Mouse (Mus musculus): ENCODE measurements around the gene Plcb1. TPM values are rescaled to one million over a fixed set of nuclear protein-coding genes. Genes with fewer than 3 reads are reported as not detected.

The Plcb1 gene
- polyA plus RNA-seq, 1 experiment from 2014 or later, result 3.2 TPM

DNA sequence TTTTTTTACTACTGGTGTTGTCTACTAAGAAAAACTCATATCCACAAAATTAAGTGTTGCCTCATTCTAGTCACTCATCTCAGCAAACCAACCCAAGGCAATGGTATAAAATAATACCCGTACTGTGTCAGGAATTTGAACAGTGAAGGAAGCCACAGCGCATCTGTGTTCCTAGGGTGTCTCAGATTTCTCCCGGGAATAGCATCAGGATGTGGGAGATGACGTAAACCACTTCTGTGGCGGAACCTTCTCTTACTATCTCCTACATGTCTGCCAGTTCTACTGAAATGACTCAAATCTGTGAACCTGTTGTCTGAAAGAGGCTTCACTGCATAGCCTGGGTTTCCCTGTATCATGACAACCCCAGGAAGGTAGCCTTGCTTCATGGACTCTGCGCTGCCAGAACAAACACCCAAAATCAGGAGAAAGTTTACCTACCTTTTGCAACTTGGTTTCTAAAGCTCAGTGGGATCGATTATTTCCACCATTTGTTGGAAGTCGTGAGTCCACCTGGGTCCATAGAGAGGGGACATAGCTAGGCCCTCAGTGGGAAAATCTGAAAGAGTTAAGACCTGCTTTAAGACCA, 510.4 kb downstream of the Plcb1 start:
- Histone ChIP-seq H3K27me3 (ENCODE audit: control insufficient read depth, insufficient read depth, low read length) (no peaks in the 10 kb centered on the region), H3K9me3 (replicated peaks; ENCODE audit: control insufficient read depth, low read length) (no peaks in the 10 kb centered on the region), H3K4me3 (ENCODE audit: low read length) (no peak overlapping the region), H3K36me3 (ENCODE audit: control insufficient read depth, insufficient read depth) (no peaks in the 10 kb centered on the region), H3K27ac (ENCODE audit: low read length) (no peak overlapping the region), H3K9ac (ENCODE audit: low read length) (no peak overlapping the region), H3K4me2 (ENCODE audit: low read depth, low read length) (no peak overlapping the region), H3K4me1 (ENCODE audit: control insufficient read depth, insufficient read depth, low read length) (no peaks in the 10 kb centered on the region)
- ATAC-seq (replicated peaks; ENCODE audit: extremely low read depth, insufficient read depth, low FRiP score), result no peak
- WGBS, result 74% methylated on average over 8 of the region's 8 CpGs

DNA sequence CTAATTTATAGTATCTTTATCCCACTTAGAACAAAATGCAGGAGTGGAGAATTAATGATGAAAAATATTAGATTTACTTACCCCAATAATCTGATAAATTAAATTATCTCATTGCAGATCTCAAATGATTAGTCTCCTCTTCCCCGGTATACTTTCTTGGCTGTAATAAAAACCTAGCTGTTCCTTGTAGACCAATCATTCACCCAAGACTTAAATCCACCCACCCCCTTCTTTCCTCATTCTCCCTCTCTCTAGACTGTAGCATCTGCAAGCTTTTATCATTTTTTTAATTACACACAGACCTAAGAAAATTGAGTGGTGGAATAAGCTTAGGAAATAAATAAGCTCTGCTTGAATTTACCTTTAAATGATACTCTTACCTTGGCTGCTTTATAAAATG, 514.6 kb downstream of the Plcb1 start:
- H3K9ac ChIP-seq (ENCODE audit: low read length), result no peak overlapping the region
- no peak for ATAC-seq (replicated peaks; ENCODE audit: extremely low read depth, insufficient read depth, low FRiP score)
- WGBS, result 97% methylated on average over 1 of the region's 1 CpGs
- no peaks in the 10 kb centered on the region for H3K9me3 ChIP-seq (replicated peaks; ENCODE audit: control insufficient read depth, low read length)
- no peaks in the 10 kb centered on the region for H3K4me1 ChIP-seq (ENCODE audit: control insufficient read depth, insufficient read depth, low read length)
- no peaks in the 10 kb centered on the region for H3K36me3 ChIP-seq (ENCODE audit: control insufficient read depth, insufficient read depth)
- no peaks in the 10 kb centered on the region for H3K27me3 ChIP-seq (ENCODE audit: control insufficient read depth, insufficient read depth, low read length)
- no peak overlapping the region for H3K4me2 ChIP-seq (ENCODE audit: low read depth, low read length)
- no peak overlapping the region for H3K4me3 ChIP-seq (ENCODE audit: low read length)
- H3K27ac ChIP-seq (ENCODE audit: low read length), result no peak overlapping the region

DNA sequence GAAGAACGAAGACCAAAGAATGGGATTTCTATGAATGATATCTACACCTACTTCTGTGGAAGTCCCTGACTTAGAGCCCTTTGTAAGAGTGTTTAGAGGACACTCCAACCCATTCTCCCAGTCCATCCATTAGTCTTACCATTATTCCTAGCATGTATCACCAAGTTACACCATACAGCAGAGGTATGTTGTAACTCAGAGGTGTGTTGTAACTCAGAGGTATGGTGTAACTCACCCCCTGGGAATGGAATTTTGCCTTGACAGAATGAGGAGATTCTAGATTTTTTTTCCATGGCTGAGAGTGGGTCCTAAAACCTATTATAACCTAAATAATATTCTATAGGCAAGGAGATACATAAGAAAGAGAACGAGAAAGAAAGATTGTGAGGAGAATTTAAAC, 516.6 kb downstream of the Plcb1 start:
- Histone ChIP-seq H3K9me3 (replicated peaks; ENCODE audit: control insufficient read depth, low read length) (no peaks in the 10 kb centered on the region), H3K4me3 (ENCODE audit: low read length) (no peak overlapping the region), H3K4me2 (ENCODE audit: low read depth, low read length) (no peak overlapping the region), H3K9ac (ENCODE audit: low read length) (no peak overlapping the region), H3K27me3 (ENCODE audit: control insufficient read depth, insufficient read depth, low read length) (no peaks in the 10 kb centered on the region), H3K27ac (ENCODE audit: low read length) (no peak overlapping the region), H3K36me3 (ENCODE audit: control insufficient read depth, insufficient read depth) (no peaks in the 10 kb centered on the region), H3K4me1 (ENCODE audit: control insufficient read depth, insufficient read depth, low read length) (no peaks in the 10 kb centered on the region)
- WGBS, result 80% methylated on average over 2 of the region's 2 CpGs
- no peak for ATAC-seq (replicated peaks; ENCODE audit: extremely low read depth, insufficient read depth, low FRiP score)

DNA sequence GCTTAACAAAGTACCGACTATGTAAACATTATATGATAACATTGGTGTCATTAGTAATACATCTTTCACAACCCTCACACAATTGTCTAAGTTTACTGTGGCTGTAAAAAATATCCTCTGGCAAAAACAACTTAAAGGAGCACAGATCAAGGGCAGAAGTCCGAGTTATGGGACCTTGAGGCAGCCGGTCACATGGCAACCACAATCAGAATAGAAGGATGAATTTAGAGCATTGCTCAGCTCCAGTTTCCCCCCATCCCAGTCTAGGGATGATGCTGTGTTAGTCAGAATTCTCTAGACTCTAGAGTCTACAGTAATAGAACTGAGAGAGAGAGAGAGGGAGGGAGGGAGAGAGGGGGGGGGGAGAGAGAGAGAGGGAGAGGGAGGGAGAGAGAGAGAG, 519.3 kb downstream of the Plcb1 start:
- WGBS, result 75% methylated on average over 3 of the region's 3 CpGs
- Histone ChIP-seq H3K27ac (ENCODE audit: low read length) (no peak overlapping the region), H3K36me3 (ENCODE audit: control insufficient read depth, insufficient read depth) (no peaks in the 10 kb centered on the region), H3K9me3 (replicated peaks; ENCODE audit: control insufficient read depth, low read length) (no peaks in the 10 kb centered on the region), H3K27me3 (ENCODE audit: control insufficient read depth, insufficient read depth, low read length) (no peaks in the 10 kb centered on the region), H3K4me3 (ENCODE audit: low read length) (no peak overlapping the region), H3K4me2 (ENCODE audit: low read depth, low read length) (no peak overlapping the region), H3K9ac (ENCODE audit: low read length) (no peak overlapping the region), H3K4me1 (ENCODE audit: control insufficient read depth, insufficient read depth, low read length) (no peaks in the 10 kb centered on the region)
- ATAC-seq (replicated peaks; ENCODE audit: extremely low read depth, insufficient read depth, low FRiP score), result no peak

DNA sequence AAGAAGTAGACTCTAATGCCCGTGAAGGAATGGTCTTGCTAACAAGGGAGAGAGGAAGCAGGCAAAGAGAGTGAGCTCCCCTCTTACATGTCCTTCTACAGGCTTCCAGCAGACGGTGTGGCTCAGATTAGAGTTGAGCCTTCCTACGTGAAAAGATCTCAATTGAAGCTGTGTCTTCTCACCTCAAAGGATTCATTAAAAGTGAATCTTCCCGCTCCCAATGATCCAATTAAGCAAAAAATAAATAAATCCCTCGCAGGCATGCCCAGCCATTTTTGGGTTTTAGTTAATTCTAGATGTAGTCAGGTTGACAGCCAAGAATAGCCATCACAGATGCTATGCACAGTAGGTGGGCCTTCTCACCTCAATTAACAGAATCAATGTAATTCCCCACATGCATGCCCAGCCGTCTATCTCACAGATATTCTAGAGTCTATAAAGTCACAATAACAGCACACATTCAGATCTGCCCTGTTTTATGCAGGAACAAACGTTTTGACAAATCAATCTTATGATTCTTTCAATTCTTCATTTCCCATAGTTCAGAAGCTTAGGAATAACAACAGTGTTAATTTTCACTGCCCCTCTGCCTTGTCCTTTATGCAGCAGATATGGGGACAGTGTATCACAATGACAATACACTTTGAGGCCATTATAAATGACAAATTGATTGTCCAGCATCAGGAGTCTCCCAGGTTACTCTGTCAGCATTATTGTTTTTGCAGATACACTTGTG, 520.0 kb downstream of the Plcb1 start:
- Histone ChIP-seq H3K36me3 (ENCODE audit: control insufficient read depth, insufficient read depth) (no peaks in the 10 kb centered on the region), H3K27me3 (ENCODE audit: control insufficient read depth, insufficient read depth, low read length) (no peaks in the 10 kb centered on the region), H3K4me2 (ENCODE audit: low read depth, low read length) (no peak overlapping the region), H3K4me3 (ENCODE audit: low read length) (no peak overlapping the region), H3K9ac (ENCODE audit: low read length) (no peak overlapping the region), H3K9me3 (replicated peaks; ENCODE audit: control insufficient read depth, low read length) (no peaks in the 10 kb centered on the region), H3K27ac (ENCODE audit: low read length) (no peak overlapping the region), H3K4me1 (ENCODE audit: control insufficient read depth, insufficient read depth, low read length) (no peaks in the 10 kb centered on the region)
- no peak for ATAC-seq (replicated peaks; ENCODE audit: extremely low read depth, insufficient read depth, low FRiP score)
- WGBS, result 65% methylated on average over 7 of the region's 7 CpGs

DNA sequence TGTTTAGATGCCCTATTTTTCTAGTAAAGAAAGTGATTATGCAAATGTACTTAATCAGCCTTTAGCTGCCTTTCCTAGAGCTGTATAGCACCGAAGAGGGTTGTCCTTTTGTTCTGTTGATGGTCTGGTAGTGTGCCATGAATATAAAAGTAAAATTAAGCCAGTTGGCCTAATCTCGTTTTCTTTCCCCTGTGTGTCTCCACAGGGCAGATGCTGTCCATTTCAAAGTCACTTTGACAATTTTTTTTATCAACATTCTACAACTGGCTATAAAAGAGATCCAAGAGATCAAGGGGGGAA, 520.6 kb downstream of the Plcb1 start:
- no peaks in the 10 kb centered on the region for H3K27me3 ChIP-seq (ENCODE audit: control insufficient read depth, insufficient read depth, low read length)
- WGBS, result 58% methylated on average over 2 of the region's 2 CpGs

DNA sequence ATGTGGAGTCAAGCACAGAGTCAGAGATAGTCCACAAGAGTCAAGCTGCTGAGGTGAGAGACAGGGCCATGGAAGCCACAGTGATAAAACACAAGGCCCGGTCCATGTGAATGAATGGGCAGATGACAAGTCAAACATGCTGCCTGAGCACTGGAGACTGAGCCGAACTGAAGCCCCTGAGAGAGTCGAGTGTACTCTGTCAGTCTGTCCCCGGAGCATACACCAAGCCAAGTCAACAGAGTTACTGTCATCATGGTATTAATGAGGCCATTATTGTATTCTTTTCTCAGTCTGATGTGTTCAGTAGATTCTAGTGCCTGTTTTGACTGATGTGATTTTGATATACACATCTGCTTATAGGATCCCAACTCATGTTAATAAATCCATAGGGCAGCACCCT, 521.9 kb downstream of the Plcb1 start:
- Histone ChIP-seq H3K27me3 (ENCODE audit: control insufficient read depth, insufficient read depth, low read length) (no peaks in the 10 kb centered on the region), H3K27ac (ENCODE audit: low read length) (no peak overlapping the region), H3K9me3 (replicated peaks; ENCODE audit: control insufficient read depth, low read length) (no peaks in the 10 kb centered on the region), H3K4me2 (ENCODE audit: low read depth, low read length) (no peak overlapping the region), H3K4me3 (ENCODE audit: low read length) (no peak overlapping the region), H3K9ac (ENCODE audit: low read length) (no peak overlapping the region), H3K36me3 (ENCODE audit: control insufficient read depth, insufficient read depth) (no peaks in the 10 kb centered on the region), H3K4me1 (ENCODE audit: control insufficient read depth, insufficient read depth, low read length) (no peaks in the 10 kb centered on the region)
- no peak for ATAC-seq (replicated peaks; ENCODE audit: extremely low read depth, insufficient read depth, low FRiP score)
- 76% methylated on average over 4 of the region's 4 CpGs for WGBS

More for the DNA sequence above, 520.6 kb downstream of the Plcb1 start:
- Histone ChIP-seq H3K36me3 (ENCODE audit: control insufficient read depth, insufficient read depth) (no peaks in the 10 kb centered on the region), H3K9ac (ENCODE audit: low read length) (no peak overlapping the region), H3K4me2 (ENCODE audit: low read depth, low read length) (no peak overlapping the region), H3K9me3 (replicated peaks; ENCODE audit: control insufficient read depth, low read length) (no peaks in the 10 kb centered on the region), H3K27ac (ENCODE audit: low read length) (no peak overlapping the region), H3K4me1 (ENCODE audit: control insufficient read depth, insufficient read depth, low read length) (no peaks in the 10 kb centered on the region), H3K4me3 (ENCODE audit: low read length) (no peak overlapping the region)
- ATAC-seq (replicated peaks; ENCODE audit: extremely low read depth, insufficient read depth, low FRiP score), result no peak

DNA sequence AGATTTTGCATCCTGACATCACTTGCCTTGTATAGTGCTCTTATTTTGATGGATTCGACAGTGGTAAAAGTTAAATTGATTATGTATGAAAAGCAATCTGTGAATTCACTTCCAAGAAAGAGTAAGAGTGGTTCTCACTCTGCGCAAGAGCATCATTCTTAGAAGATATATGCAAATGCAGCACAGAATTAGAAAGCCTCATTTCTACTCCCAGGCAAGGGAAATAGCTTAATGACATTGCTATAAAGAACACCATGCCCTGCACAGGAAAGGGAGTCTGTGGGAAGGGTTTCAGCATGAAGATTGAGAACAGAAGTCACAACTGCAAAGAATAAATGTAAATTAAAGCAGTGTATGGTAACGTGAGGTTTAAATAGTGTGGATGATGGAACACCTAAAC, 530.1 kb downstream of the Plcb1 start:
- no peaks in the 10 kb centered on the region for H3K27me3 ChIP-seq (ENCODE audit: control insufficient read depth, insufficient read depth, low read length)
- H3K4me3 ChIP-seq (ENCODE audit: low read length), result no peak overlapping the region
- 85% methylated on average over 3 of the region's 3 CpGs for WGBS
- no peak overlapping the region for H3K4me2 ChIP-seq (ENCODE audit: low read depth, low read length)
- ATAC-seq (replicated peaks; ENCODE audit: extremely low read depth, insufficient read depth, low FRiP score), result no peak
- no peaks in the 10 kb centered on the region for H3K4me1 ChIP-seq (ENCODE audit: control insufficient read depth, insufficient read depth, low read length)
- H3K9ac ChIP-seq (ENCODE audit: low read length), result no peak overlapping the region
- no peaks in the 10 kb centered on the region for H3K36me3 ChIP-seq (ENCODE audit: control insufficient read depth, insufficient read depth)
- no peak overlapping the region for H3K27ac ChIP-seq (ENCODE audit: low read length)
- H3K9me3 ChIP-seq (replicated peaks; ENCODE audit: control insufficient read depth, low read length), result no peaks in the 10 kb centered on the region

DNA sequence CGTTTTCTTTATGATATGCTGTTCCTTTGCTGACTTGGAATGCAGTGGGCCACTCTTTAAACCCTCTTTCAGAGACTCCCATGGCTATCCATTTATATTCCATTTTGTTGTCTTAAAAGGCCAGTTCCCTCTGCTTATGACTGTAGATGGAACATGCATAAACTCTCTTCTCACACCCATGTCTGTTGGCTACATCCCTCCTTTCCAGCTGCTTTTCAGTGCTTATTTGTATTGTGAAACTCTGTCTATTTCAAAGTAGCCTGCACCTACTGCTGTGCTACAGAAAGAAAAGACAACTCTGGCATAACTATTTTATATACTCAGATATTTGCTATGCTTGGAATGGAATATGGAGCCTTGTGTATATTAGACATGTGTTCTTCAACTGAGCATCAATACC, 532.3 kb downstream of the Plcb1 start:
- no peaks in the 10 kb centered on the region for H3K4me1 ChIP-seq (ENCODE audit: control insufficient read depth, insufficient read depth, low read length)
- 80% methylated on average over 1 of the region's 1 CpGs for WGBS
- no peaks in the 10 kb centered on the region for H3K9me3 ChIP-seq (replicated peaks; ENCODE audit: control insufficient read depth, low read length)
- no peaks in the 10 kb centered on the region for H3K27me3 ChIP-seq (ENCODE audit: control insufficient read depth, insufficient read depth, low read length)
- ATAC-seq (replicated peaks; ENCODE audit: extremely low read depth, insufficient read depth, low FRiP score), result no peak
- H3K27ac ChIP-seq (ENCODE audit: low read length), result no peak overlapping the region
- no peak overlapping the region for H3K9ac ChIP-seq (ENCODE audit: low read length)
- H3K4me2 ChIP-seq (ENCODE audit: low read depth, low read length), result no peak overlapping the region
- H3K36me3 ChIP-seq (ENCODE audit: control insufficient read depth, insufficient read depth), result no peaks in the 10 kb centered on the region
- no peak overlapping the region for H3K4me3 ChIP-seq (ENCODE audit: low read length)

Data from heart, embryonic 16.5 days (tissue).